Mouse (Mus musculus) myocyte (in vitro differentiated cells): ENCODE measurements around the gene Naa38.

Experiments
- CEBPB ChIP-seq: IDR thresholded peaks from 2 replicates; pipeline ENCODE4 v1.6.1; 2011; ENCODE audit warnings: mild to moderate bottlenecking, moderate library complexity; ENCODE audit not compliant: poor library complexity, insufficient read depth, severe bottlenecking
- E2F4 ChIP-seq: IDR thresholded peaks from one replicate; pipeline ENCODE4 v1.6.1; 2011; ENCODE audit warnings: mild to moderate bottlenecking, control low read depth, moderate library complexity; ENCODE audit not compliant: insufficient read depth
- POLR2A ChIP-seq: IDR thresholded peaks from one replicate; pipeline ENCODE4 v1.6.1; 2011; ENCODE audit warnings: low read depth, mild to moderate bottlenecking, control low read depth, moderate library complexity; ENCODE audit not compliant: insufficient read length
- TCF12 ChIP-seq: IDR thresholded peaks from one replicate; pipeline ENCODE4 v1.6.1; 2011; ENCODE audit warnings: mild to moderate bottlenecking, control low read depth; ENCODE audit not compliant: poor library complexity, insufficient read depth, severe bottlenecking
- USF1 ChIP-seq: IDR thresholded peaks from one replicate; pipeline ENCODE4 v1.6.1; 2011; ENCODE audit warnings: low read depth, mild to moderate bottlenecking, control low read depth, moderate library complexity

- TF ChIP-seq POLR2A, result peak; percentile 77
- TF ChIP-seq E2F4, result no peak
- no peak for TF ChIP-seq TCF12
- no peak for TF ChIP-seq CEBPB
- TF ChIP-seq USF1, result no peak
Observed at GRCm38 (mm10) chr11:69395634-69396373, 517 bp downstream of the Naa38 start.
